Mouse (Mus musculus): Measurements from ENCODE around the gene Gm17359.

DNA sequence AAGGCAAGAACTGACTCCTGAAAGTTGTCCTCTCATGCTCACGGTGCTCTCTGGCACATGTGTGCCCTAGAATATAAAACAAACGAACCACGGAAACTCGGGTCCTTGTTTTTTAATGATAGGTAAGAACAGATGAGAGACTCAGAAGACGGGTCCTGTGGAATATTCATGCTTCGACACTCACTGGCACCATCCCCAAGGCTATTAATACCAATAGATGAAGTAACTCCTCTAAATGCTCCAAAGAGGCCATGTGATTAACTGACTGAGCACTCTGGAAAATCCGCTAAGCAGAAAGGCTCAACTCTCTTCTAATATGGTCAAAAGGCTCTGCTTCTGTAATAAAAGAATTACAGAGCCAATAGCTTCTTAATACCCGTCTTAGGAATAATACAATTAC, 157.6 kb downstream of the Gm17359 start:
- TF ChIP-seq CTCF (conservative IDR thresholded peaks at IDR 0.05; ENCODE audit: insufficient read depth, insufficient read length, low read depth, low read length) (no peak), POLR2A (IDR thresholded peaks at IDR 0.05; ENCODE audit: low read depth, low read length) (no peak)

Data from kidney, adult 2 months (tissue).